Mouse (Mus musculus) ES-Bruce4 (cell line): ENCODE measurements around the gene Atrip.

Source experiments
- CTCF ChIP-seq: IDR thresholded peaks from one replicate; pipeline ENCODE4 v1.8.1; 2011; ENCODE audit warnings: low read depth, low read length
- EP300 ChIP-seq: IDR thresholded peaks from 2 replicates; pipeline ENCODE4 v1.6.1; 2011; ENCODE audit warnings: low read depth, low read length; ENCODE audit not compliant: insufficient read depth

GRCm38 (mm10) chr9:109010316-109010690 is 63.6 kb downstream of the Atrip start:
- TF ChIP-seq EP300: no peak
- no peak for TF ChIP-seq CTCF
